Mouse (Mus musculus) bone marrow macrophage, adult 2 months (primary cell): Measurements from ENCODE around the gene Emilin3.

Experiments used
- CTCF ChIP-seq: IDR thresholded peaks from 2 replicates; pipeline ENCODE4 v1.5.1; 2012; ENCODE audit warnings: low read depth, mild to moderate bottlenecking, low read length, moderate library complexity
- POLR2A ChIP-seq: IDR thresholded peaks from 2 replicates; pipeline ENCODE4 v1.6.1; 2012; ENCODE audit warnings: mild to moderate bottlenecking, low read depth, low read length, borderline replicate concordance

GRCm38 (mm10) chr2:160872890-160873382, 39.2 kb downstream of the Emilin3 start, which contains the start of gene Zhx3:
- TF ChIP-seq CTCF: no peak
- peak; percentile 82; the same call in 1 of the 2 replicates for TF ChIP-seq POLR2A
